Mouse (Mus musculus) lung, adult 2 months (tissue): ENCODE results near the gene Ptger1. TPM values are rescaled to one million over a fixed set of nuclear protein-coding genes. Genes with fewer than 3 reads are reported as not detected.

Experiments
- DNase-seq: peaks from one replicate; pipeline ENCODE4 v3.0.0; 2022
- H3K4me1 ChIP-seq: fragments of 200-500 bp; 2 replicates; pipeline ENCODE4 v1.6.1; 2011; ENCODE audit warnings: low read length; ENCODE audit not compliant: control insufficient read depth, insufficient read depth
- H3K4me3 ChIP-seq: fragments of 200-500 bp; replicated peaks from 2 replicates; pipeline ENCODE3; 2011; ENCODE audit warnings: low read depth, mild to moderate bottlenecking, control low read depth, low read length; ENCODE audit errors: extremely low read depth
- CTCF ChIP-seq: fragments of 200-500 bp; IDR thresholded peaks from 2 replicates; pipeline ENCODE4 v1.5.1; 2011; ENCODE audit warnings: mild to moderate bottlenecking, low read length, control low read depth; ENCODE audit not compliant: insufficient read depth
- POLR2A ChIP-seq: fragments of 200-500 bp; IDR thresholded peaks from 2 replicates; pipeline ENCODE4 v1.6.1; 2011; ENCODE audit warnings: low read depth, mild to moderate bottlenecking, control low read depth, low read length, borderline replicate concordance; ENCODE audit errors: extremely low read depth
- WGBS: fragments of 180-500 bp; shearing (Covaris S2); methylation state at CpG from one replicate; pipeline ENCODE4 v1.1.7; 2018; 5-methylcytosine and 5-hydroxymethylcytosine counted together
- polyA plus RNA-seq: library from polyadenylated mRNA; depleted of rRNA; stranded (reverse); fragments of >200 nt; gene quantifications from 2 replicates; pipeline ENCODE4 v1.2.3, GENCODE M21; 2012

Gene Ptger1
- polyA plus RNA-seq, 1 experiment: 6.8 TPM

DNA sequence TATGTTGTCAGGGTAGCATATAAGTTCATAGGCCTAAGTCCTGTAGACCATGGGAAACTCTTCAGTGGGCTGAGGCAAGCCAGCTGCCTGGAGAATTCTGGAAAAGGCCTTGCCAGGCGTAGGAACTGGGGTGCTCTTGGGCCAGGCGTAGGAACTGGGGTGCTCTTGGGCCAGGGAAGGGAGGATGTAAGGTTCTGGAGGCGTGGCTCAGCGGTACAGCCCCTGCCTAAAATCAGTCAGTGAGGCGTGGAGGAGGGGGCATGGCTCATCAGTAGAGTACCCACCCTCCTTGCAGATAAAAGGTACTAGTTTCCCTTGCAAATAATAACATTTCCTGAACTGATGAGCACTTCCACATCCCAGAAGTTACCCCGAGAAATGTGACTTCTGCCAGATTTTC is 11.8 kb upstream of the Ptger1 start:
- no peak for TF ChIP-seq POLR2A
- TF ChIP-seq CTCF: no peak
- Histone ChIP-seq H3K4me3 (no peak overlapping the region), H3K4me1 (peaks cover 8% of the 10 kb centered on the region; the same call in 1 of the 2 replicates)
- 86% methylated on average over 6 of the region's 6 CpGs for WGBS
- no peak for DNase-seq

DNA sequence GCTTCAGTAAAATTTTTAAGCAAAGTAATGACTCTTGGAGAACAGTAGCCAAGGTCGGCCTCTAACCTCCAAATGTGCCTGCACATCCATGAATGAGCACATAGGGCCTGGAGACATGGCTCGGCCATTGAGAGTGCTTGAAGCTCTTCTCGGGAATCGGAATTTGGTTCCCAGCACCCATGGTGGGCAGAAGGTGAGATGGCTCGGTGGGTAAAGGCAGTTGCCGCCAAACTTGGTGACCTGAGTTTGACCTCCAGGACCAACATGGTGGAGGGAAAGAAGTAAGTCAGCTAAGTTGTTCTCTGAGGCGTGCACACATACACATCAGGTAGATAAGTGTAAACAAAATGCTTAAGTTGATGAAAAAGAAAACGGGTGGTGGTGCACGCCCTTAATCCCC is 10.4 kb upstream of the Ptger1 start:
- WGBS: 82% methylated on average over 9 of the region's 9 CpGs
- no peak overlapping the region for H3K4me3 ChIP-seq
- TF ChIP-seq CTCF: no peak
- TF ChIP-seq POLR2A: no peak
- peaks cover 8% of the 10 kb centered on the region; the same call in 1 of the 2 replicates for H3K4me1 ChIP-seq
- no peak for DNase-seq

DNA sequence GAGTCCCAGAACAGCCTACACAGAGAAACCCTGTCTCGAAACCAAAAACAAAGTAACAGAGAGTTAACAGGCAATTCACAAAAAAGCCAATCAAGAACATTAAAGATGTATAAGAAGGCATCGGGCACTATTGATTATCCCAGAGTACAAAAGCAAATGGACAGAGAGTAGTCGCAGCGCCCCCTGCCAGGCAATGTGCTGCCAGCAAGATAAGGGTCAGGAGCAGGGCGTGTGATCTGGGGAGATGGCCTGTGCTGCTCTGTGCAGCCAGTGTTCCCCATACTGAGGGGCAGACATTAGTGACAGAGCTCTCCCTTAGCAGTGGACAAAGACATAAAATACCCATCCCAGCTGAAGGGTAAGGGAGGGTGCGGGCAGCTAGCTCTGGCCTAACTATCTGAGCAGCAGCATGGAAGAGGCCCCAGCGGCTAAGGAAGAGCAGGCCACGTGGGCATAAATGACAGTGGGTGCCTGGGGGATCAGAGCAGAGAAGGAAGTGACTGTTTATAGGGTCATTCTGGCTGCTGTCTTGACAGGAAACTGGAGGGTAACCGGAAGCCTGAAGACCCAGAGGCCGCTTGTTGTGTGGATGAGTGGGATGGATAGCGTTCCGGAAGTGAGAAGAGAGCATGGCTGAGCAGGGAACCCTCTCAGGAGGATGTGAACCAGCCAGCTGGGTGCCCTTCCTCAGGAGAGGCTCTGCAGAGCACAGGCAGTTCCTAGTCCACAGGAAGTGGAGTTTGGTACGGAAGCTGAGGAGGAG is 9.8 kb upstream of the Ptger1 start:
- WGBS: 55% methylated on average over 13 of the region's 13 CpGs
- H3K4me3 ChIP-seq: no peak overlapping the region
- TF ChIP-seq CTCF (no peak), POLR2A (no peak)
- DNase-seq: peak; percentile 29
- peaks cover 8% of the 10 kb centered on the region; the same call in 1 of the 2 replicates for H3K4me1 ChIP-seq

DNA sequence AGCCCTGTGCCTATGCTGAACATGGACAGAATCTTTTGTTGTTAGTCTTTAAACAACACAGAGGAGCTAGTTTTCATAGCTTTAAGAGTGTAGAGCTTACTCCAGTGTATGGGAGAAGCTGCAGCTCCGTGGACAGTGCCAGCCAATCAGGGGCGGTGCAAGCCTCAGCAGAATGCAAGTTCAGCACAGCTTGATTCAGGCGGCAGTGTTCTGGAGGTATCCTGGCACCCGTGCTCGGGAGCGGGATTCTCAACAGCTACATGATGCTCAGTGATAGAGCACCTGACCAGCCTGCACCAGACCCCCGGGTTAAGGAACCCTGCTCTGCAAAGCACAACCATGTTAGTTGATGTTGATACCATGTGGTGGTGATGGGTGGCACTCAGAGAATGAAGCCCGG is 5.9 kb upstream of the Ptger1 start:
- WGBS: 27% methylated on average over 8 of the region's 8 CpGs
- TF ChIP-seq CTCF (no peak), POLR2A (no peak)
- DNase-seq: no peak
- Histone ChIP-seq H3K4me1 (peaks cover 9% of the 10 kb centered on the region), H3K4me3 (no peak overlapping the region)

DNA sequence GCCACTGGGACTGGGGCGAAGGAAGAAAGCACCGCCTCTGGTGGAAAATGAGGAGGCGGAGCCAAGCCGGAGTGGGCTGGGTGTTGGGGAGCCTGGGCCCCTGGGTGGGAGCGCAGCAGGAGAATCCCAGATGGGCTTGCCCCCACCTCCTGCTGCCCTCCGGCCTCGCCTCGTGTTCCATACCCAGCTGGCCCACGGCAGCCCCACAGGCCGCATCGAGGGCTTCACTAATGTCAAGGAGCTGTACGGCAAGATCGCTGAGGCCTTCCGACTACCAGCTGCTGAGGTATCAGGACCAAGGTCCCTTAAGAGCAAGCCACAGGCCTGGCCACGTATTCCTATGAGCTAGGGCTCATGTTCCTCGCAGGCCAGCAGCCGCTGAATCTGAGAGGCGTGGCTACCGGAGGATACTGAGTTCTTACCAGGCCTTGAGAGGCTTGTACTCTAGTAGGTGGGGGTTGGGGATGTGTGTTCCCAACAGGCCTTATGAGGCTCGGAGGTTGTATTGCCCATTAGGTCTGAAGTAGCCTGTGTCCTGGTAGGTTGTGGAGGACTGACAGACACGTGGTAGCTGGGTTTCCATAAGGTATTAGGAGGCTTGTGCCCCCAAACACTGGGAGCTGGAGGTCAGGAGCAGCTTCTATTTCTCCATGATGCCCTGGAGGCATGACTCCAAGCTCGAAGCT is 5.3 kb upstream of the Ptger1 start:
- Histone ChIP-seq H3K4me1 (peaks cover 12% of the 10 kb centered on the region), H3K4me3 (peak overlapping the region; percentile 17)
- WGBS: 40% methylated on average over 22 of the region's 22 CpGs
- DNase-seq: peak; percentile 36
- TF ChIP-seq POLR2A: 0 out of 2 replicates have a peak, but pooled peaks have one; percentile 30
- no peak for TF ChIP-seq CTCF

DNA sequence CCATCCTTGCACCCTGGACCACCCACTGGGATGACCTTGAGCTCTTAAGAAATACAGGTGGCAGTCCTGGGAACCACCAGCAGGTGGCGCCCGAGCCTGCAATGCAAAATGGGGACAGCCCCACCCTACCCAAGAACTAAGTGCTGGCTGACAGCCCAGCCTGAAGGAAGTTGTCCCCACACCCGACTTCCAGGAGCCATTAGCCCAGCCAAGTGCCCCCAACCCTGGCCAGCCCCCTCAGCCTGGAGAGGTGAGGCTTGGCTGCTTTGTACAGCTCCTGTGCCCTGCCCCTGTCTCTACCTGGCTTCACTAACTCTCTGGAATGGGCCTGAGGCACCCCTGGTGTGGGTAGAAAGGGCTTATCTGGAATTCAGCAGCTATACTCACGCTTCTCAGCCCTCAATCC is 4.1 kb upstream of the Ptger1 start:
- peak; percentile 95 for DNase-seq
- Histone ChIP-seq H3K4me1 (peaks cover 23% of the 10 kb centered on the region), H3K4me3 (no peak overlapping the region)
- WGBS: 5% methylated on average over 4 of the region's 4 CpGs
- TF ChIP-seq CTCF (peak; percentile 82), POLR2A (peak; percentile 21; the same call in 1 of the 2 replicates)

DNA sequence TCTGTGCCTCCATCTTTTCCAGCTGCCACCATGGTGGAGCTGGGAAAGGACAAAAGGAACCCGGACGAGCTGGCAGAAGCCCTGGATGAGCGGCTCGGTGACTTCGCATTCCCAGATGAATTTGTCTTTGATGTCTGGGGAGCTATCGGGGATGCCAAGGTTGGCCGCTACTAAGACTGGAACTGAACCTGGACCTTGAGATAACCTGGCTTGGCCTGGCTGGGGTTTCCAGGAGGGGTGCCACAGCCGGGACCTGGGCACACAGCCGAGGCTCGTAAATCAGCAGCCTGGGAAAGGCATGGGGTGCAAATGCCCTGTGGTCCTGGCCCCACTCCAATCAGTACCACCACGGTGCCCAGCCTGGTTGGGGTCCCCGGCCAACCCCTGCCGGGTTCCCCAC is 2.4 kb upstream of the Ptger1 start:
- 86% methylated on average over 13 of the region's 13 CpGs for WGBS
- no peak overlapping the region for H3K4me3 ChIP-seq
- DNase-seq: no peak
- TF ChIP-seq CTCF (no peak), POLR2A (no peak)
- H3K4me1 ChIP-seq: peaks cover 23% of the 10 kb centered on the region

DNA sequence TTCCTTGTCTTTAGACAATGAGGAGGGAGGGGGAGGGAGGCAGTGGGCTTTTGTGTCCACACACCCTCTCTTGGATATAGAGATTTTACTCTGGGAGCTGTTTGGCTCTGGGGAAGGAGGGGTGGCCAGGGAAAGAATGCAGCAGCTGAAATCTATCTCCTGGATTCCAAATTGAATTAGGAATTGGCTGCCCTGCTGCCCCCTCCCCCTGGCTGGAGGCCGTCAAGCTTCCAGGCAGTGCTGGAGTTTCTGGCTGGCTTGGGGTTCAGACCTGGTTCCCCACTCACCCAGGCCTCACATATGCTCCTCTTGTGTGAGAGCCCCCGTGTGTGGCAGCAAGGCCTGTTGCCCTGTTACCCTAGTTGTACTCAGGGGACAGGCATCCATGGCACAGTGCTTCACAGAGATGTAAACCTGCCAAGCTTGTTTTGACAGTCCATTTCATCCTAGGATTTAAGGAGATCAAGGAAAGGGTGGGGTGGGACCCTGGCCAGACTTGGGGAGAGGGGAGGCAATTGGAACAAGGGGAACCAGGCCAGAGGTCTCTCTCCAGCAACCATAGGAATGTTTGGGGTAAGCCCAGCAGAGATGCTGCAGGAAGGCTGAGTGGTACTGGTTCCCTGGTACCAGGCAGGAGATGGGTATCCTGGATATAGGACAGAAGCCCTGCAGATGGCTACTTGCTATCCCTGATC is 1.4 kb upstream of the Ptger1 start:
- Histone ChIP-seq H3K4me3 (no peak overlapping the region), H3K4me1 (peaks cover 23% of the 10 kb centered on the region)
- WGBS: 64% methylated on average over 2 of the region's 2 CpGs
- TF ChIP-seq POLR2A: no peak
- no peak for TF ChIP-seq CTCF
- DNase-seq: no peak

DNA sequence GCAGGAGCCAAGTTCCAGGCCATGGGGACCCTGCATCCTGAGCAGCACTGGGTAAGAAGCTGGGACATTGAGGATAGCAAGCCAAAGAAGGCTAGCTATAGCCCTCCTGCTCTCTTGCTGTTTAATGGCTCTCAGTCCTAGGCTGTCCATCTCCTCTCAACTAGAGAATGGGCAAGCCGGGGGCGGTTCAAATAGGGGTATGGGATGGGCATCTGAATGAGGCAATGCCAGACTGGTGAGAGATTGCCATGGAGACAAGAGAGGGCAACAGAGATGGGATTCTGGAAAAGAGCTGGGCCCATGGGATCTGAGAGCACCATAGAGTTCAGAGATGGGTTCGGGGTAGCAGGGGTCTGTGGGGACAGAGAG is 372 bp downstream of the Ptger1 start:
- no peak overlapping the region for H3K4me3 ChIP-seq
- H3K4me1 ChIP-seq: peaks cover 23% of the 10 kb centered on the region
- DNase-seq: no peak
- 85% methylated on average over 3 of the region's 3 CpGs for WGBS
- TF ChIP-seq CTCF: no peak
